Comparison of ENCODE assay signal across 12 mouse cellular contexts in the genomic region with DNA sequence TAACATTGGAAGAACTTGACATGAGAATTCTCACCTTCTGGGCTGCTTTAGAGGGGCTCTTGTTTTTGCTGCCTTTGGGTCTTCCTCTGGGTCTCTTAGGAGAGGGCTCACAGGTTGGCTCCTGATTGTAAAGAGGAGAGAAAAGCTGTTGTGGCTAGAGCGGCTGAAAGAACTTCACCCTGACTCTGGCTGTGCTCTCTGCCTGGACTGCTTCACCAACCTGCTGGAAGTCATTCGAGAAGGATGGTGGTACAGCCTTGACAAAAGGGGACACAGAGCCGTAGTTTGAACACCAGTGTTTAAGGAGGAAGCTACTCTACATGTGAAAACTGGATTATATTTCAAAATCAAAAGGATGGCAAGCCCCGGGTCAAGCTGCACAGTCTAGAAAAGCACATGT. TPM values are rescaled to one million over a fixed set of nuclear protein-coding genes. Genes with fewer than 3 reads are reported as not detected.
A peak's percentile ranks its signal among the peaks of the same experiment; 100 is the strongest.
DNase-seq lines count a peak whose midpoint lies in the region; ATAC-seq lines count a peak whose summit lies in the region.
"Had no signal": no experiment of that assay in that cellular context is flagged by ENCODE, and none has a peak within 500 bp of the region (broad histone marks: within the 10 kb centered on the region; RNA-seq: fewer than 3 reads in every experiment).

No protein-coding gene starts in this region.

- ATAC-seq in forebrain, embryonic 11.5 days (replicated peaks; ENCODE audit: low FRiP score): no peak
- no peak for ATAC-seq in forebrain, embryonic 15.5 days (replicated peaks)
- no peak for ATAC-seq in lung, embryonic 15.5 days (ENCODE audit: borderline replicate concordance, extremely low read depth, low FRiP score, low TSS enrichment)
- no peak for ATAC-seq in hindbrain, embryonic 15.5 days (ENCODE audit: low FRiP score, low read depth)
- ATAC-seq in neural tube, embryonic 14.5 days (ENCODE audit: low read depth): no peak

- H3K4me2 ChIP-seq in forebrain, embryonic 11.5 days (ENCODE audit: low read depth, low read length, severe bottlenecking): peak overlapping the region; percentile 88
- no peak overlapping the region; the same call in 1 of the 2 replicates for H3K4me2 ChIP-seq in forebrain, embryonic 15.5 days (replicated peaks)
- peak overlapping the region; percentile 98 for H3K4me2 ChIP-seq in lung, embryonic 15.5 days
- H3K4me2 ChIP-seq in hindbrain, embryonic 15.5 days: peak overlapping the region; percentile 22; the same call in 1 of the 2 replicates
- peak overlapping the region; percentile 93; the same call in 1 of the 2 replicates for H3K4me2 ChIP-seq in neural tube, embryonic 14.5 days (ENCODE audit: low read depth, low read length)

- peak overlapping the region; percentile 90 for H3K4me3 ChIP-seq in forebrain, embryonic 11.5 days (ENCODE audit: low read depth, low read length)
- H3K4me3 ChIP-seq in forebrain, embryonic 15.5 days: no peak overlapping the region
- H3K4me3 ChIP-seq in lung, embryonic 15.5 days: peak overlapping the region; percentile 72; the same call in 1 of the 2 replicates
- 0 out of 2 replicates have a peak overlapping the region, but pooled peaks have one; percentile 69 for H3K4me3 ChIP-seq in hindbrain, embryonic 15.5 days
- H3K4me3 ChIP-seq in neural tube, embryonic 14.5 days (ENCODE audit: low read depth, low read length): no peak overlapping the region

- H3K36me3 ChIP-seq in forebrain, embryonic 11.5 days (ENCODE audit: control insufficient read depth, insufficient read depth, low read length): peaks cover 5% of the 10 kb centered on the region
- no peaks in the 10 kb centered on the region for H3K36me3 ChIP-seq in forebrain, embryonic 15.5 days
- no peaks in the 10 kb centered on the region for H3K36me3 ChIP-seq in lung, embryonic 15.5 days
- no peaks in the 10 kb centered on the region for H3K36me3 ChIP-seq in hindbrain, embryonic 15.5 days
- no peaks in the 10 kb centered on the region for H3K36me3 ChIP-seq in neural tube, embryonic 14.5 days (ENCODE audit: control insufficient read depth, insufficient read depth, low read length)

- no peak for DNase-seq in forebrain, embryonic 11.5 days (ENCODE audit: low spot score)
- no peak for DNase-seq in lung, postnatal 25 days (ENCODE audit: low spot score)
- no peak for DNase-seq in left cerebral cortex, adult 9 months (ENCODE audit: low spot score in 2 of 2)
- DNase-seq in urinary bladder, postnatal 25 days (ENCODE audit: low spot score): no peak
- DNase-seq: cerebellum, adult 2 months; kidney, adult 2 months had no signal

- H3K9ac ChIP-seq in forebrain, embryonic 11.5 days (ENCODE audit: low read length): peak overlapping the region; percentile 100
- H3K9ac ChIP-seq in forebrain, embryonic 15.5 days (replicated peaks): no peak overlapping the region
- H3K9ac ChIP-seq in lung, embryonic 15.5 days: no peak overlapping the region
- H3K9ac ChIP-seq in hindbrain, embryonic 15.5 days: no peak overlapping the region
- no peak overlapping the region for H3K9ac ChIP-seq in neural tube, embryonic 14.5 days (replicated peaks; ENCODE audit: low read depth, low read length)
- H3K9ac ChIP-seq: liver, embryonic 14.5 days had no signal

- no peaks in the 10 kb centered on the region for H3K9me3 ChIP-seq in forebrain, embryonic 11.5 days (ENCODE audit: control insufficient read depth, low read length)
- no peaks in the 10 kb centered on the region for H3K9me3 ChIP-seq in forebrain, embryonic 15.5 days
- no peaks in the 10 kb centered on the region for H3K9me3 ChIP-seq in lung, embryonic 15.5 days
- no peaks in the 10 kb centered on the region for H3K9me3 ChIP-seq in hindbrain, embryonic 15.5 days
- H3K9me3 ChIP-seq in neural tube, embryonic 14.5 days (ENCODE audit: control insufficient read depth, low read length): no peaks in the 10 kb centered on the region

- H3K4me1 ChIP-seq in forebrain, embryonic 11.5 days (replicated peaks; ENCODE audit: control insufficient read depth, insufficient read depth, low read length): peaks cover 5% of the 10 kb centered on the region; the same call in 1 of the 2 replicates
- H3K4me1 ChIP-seq in forebrain, embryonic 15.5 days: peaks cover 49% of the 10 kb centered on the region
- peaks cover 15% of the 10 kb centered on the region for H3K4me1 ChIP-seq in lung, embryonic 15.5 days
- H3K4me1 ChIP-seq in hindbrain, embryonic 15.5 days (replicated peaks): peaks cover 42% of the 10 kb centered on the region
- peaks cover 26% of the 10 kb centered on the region for H3K4me1 ChIP-seq in neural tube, embryonic 14.5 days (ENCODE audit: control insufficient read depth, insufficient read depth, low read length)

- H3K27ac ChIP-seq in forebrain, embryonic 11.5 days (ENCODE audit: low read depth, low read length): no peak overlapping the region
- H3K27ac ChIP-seq in forebrain, embryonic 15.5 days (replicated peaks): no peak overlapping the region
- H3K27ac ChIP-seq in lung, embryonic 15.5 days: no peak overlapping the region
- no peak overlapping the region for H3K27ac ChIP-seq in hindbrain, embryonic 15.5 days (replicated peaks)
- no peak overlapping the region for H3K27ac ChIP-seq in neural tube, embryonic 14.5 days (ENCODE audit: low read depth, low read length)
- H3K27ac ChIP-seq: liver, embryonic 14.5 days had no signal

- H3K27me3 ChIP-seq in forebrain, embryonic 11.5 days (ENCODE audit: control insufficient read depth, insufficient read depth, low read length): no peaks in the 10 kb centered on the region
- peaks cover 13% of the 10 kb centered on the region; the same call in 1 of the 2 replicates for H3K27me3 ChIP-seq in forebrain, embryonic 15.5 days
- H3K27me3 ChIP-seq in lung, embryonic 15.5 days: no peaks in the 10 kb centered on the region
- H3K27me3 ChIP-seq in hindbrain, embryonic 15.5 days: peaks cover 3% of the 10 kb centered on the region; the same call in 1 of the 2 replicates
- H3K27me3 ChIP-seq in neural tube, embryonic 14.5 days (ENCODE audit: control insufficient read depth, insufficient read depth, low read length): no peaks in the 10 kb centered on the region

- 26% methylated on average over 4 of the region's 4 CpGs for WGBS in forebrain, embryonic 11.5 days
- 20% methylated on average over 4 of the region's 4 CpGs for WGBS in forebrain, embryonic 15.5 days
- 27% methylated on average over 4 of the region's 4 CpGs for WGBS in lung, embryonic 15.5 days
- WGBS in hindbrain, embryonic 15.5 days: 29% methylated on average over 4 of the region's 4 CpGs
- 29% methylated on average over 4 of the region's 4 CpGs for WGBS in neural tube, embryonic 14.5 days

RNA-seq across cellular contexts. Expression of a gene that starts 3.1 kb away (rescaled TPM):
- 84.3 and 91.9 TPM in 2 replicates for polyA plus RNA-seq in forebrain, embryonic 11.5 days (2014; fragmentation: Nextera tagmentation; extraction: Ambion mirVana)
- 1.4 and 1.8 TPM in 2 replicates for polyA plus RNA-seq in forebrain, embryonic 15.5 days (2015; fragmentation: Nextera tagmentation; extraction: Ambion mirVana)
- 7.8 and 8.7 TPM in 2 replicates for polyA plus RNA-seq in lung, embryonic 15.5 days (2015; fragmentation: Nextera tagmentation; extraction: Ambion mirVana)
- 2.2 and 2.6 TPM in 2 replicates for polyA plus RNA-seq in hindbrain, embryonic 15.5 days (2015; fragmentation: Nextera tagmentation; extraction: Ambion mirVana)
- 3.4 and 3.7 TPM in 2 replicates for polyA plus RNA-seq in neural tube, embryonic 14.5 days (2014; fragmentation: Nextera tagmentation; extraction: Ambion mirVana)
- polyA plus RNA-seq: spleen, adult 2 months had no signal

Comparison
In these comparisons a context has a peak if more than half of its experiments do, and no peak if none do; other contexts are left out.
1. H3K4me3 ChIP-seq: peak in forebrain, embryonic 11.5 days (single experiment), lung, embryonic 15.5 days (single experiment) and hindbrain, embryonic 15.5 days (single experiment); none in forebrain, embryonic 15.5 days (single experiment) and neural tube, embryonic 14.5 days (single experiment).